8 mouse cellular contexts compared by ENCODE assay signal in the genomic region with DNA sequence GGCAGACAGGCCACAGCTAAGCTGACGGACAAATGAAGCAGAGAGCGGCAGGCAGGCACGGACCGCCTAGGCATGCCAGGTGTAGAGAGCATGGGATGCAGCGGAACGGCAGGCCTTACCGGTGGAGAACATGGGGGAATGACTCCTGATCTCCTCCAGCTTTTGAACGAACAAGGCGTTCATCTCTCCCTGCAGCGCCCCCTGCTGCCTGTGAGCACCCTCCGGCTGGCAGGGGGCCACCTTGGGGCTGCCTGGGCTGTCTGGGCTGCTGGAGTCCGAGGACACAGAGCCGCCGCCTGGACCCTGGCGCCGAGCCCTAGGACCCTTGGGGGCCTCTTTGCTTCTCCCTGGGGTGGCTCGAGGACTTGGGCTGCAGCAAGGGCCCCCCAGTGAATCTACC. TPM values are rescaled to one million over a fixed set of nuclear protein-coding genes. Genes with fewer than 3 reads are reported as not detected.
DNase-seq lines count a peak whose midpoint lies in the region; ATAC-seq and TF ChIP-seq lines count a peak whose summit lies in the region.

No protein-coding gene starts in this region.

- H3K4me2 ChIP-seq in intestine, postnatal 0 days (replicated peaks; ENCODE audit: low read depth): no peak overlapping the region; the same call in 1 of the 2 replicates
- 0 out of 2 replicates have a peak overlapping the region, but pooled peaks have one; percentile 10 for H3K4me2 ChIP-seq in midbrain, embryonic 13.5 days (replicated peaks)

- TF ChIP-seq CTCF in intestine, postnatal 0 days (IDR thresholded peaks at IDR 0.05; ENCODE audit: low read depth): peak; percentile 81

- H3K4me3 ChIP-seq in embryonic facial prominence, embryonic 10.5 days: peak overlapping the region; percentile 31; the same call in 1 of the 2 replicates
- no peak overlapping the region for H3K4me3 ChIP-seq in intestine, postnatal 0 days (ENCODE audit: low read depth, low read length)
- H3K4me3 ChIP-seq in limb, embryonic 10.5 days: peak overlapping the region; percentile 33
- H3K4me3 ChIP-seq in midbrain, embryonic 13.5 days (replicated peaks): no peak overlapping the region

- H3K36me3 ChIP-seq in embryonic facial prominence, embryonic 10.5 days (replicated peaks): peaks cover 13% of the 10 kb centered on the region
- peaks cover 18% of the 10 kb centered on the region; the same call in 1 of the 2 replicates for H3K36me3 ChIP-seq in intestine, postnatal 0 days (ENCODE audit: control insufficient read depth, insufficient read depth)
- H3K36me3 ChIP-seq in limb, embryonic 10.5 days: peaks cover 16% of the 10 kb centered on the region
- H3K36me3 ChIP-seq in midbrain, embryonic 13.5 days: peaks cover 2% of the 10 kb centered on the region

- peaks cover 54% of the 10 kb centered on the region for H3K4me1 ChIP-seq in embryonic facial prominence, embryonic 10.5 days
- H3K4me1 ChIP-seq in intestine, postnatal 0 days (replicated peaks; ENCODE audit: control insufficient read depth, insufficient read depth, low read length): 0 out of 2 replicates have a peak, but pooled peaks cover 2% of the 10 kb centered on the region
- H3K4me1 ChIP-seq in limb, embryonic 10.5 days: peaks cover 46% of the 10 kb centered on the region
- peaks cover 26% of the 10 kb centered on the region for H3K4me1 ChIP-seq in midbrain, embryonic 13.5 days (replicated peaks)

- no peaks in the 10 kb centered on the region for H3K9me3 ChIP-seq in embryonic facial prominence, embryonic 10.5 days
- H3K9me3 ChIP-seq in intestine, postnatal 0 days (ENCODE audit: control insufficient read depth): no peaks in the 10 kb centered on the region
- no peaks in the 10 kb centered on the region for H3K9me3 ChIP-seq in limb, embryonic 10.5 days (replicated peaks)
- no peaks in the 10 kb centered on the region for H3K9me3 ChIP-seq in midbrain, embryonic 13.5 days

- ATAC-seq in CD4-positive, CD25-positive, alpha-beta regulatory T cell, adult 4 months: no peak
- ATAC-seq in intestine, postnatal 0 days: peak; percentile 18; the same call in 1 of the 2 replicates
- peak; percentile 14 for ATAC-seq in midbrain, embryonic 13.5 days

- no peak overlapping the region for H3K9ac ChIP-seq in intestine, postnatal 0 days (ENCODE audit: low read depth, low read length)
- peak overlapping the region; percentile 37; the same call in 1 of the 2 replicates for H3K9ac ChIP-seq in midbrain, embryonic 13.5 days (replicated peaks)

- WGBS in embryonic facial prominence, embryonic 10.5 days: 16% methylated on average over 17 of the region's 17 CpGs
- WGBS in intestine, postnatal 0 days: 29% methylated on average over 17 of the region's 17 CpGs
- WGBS in limb, embryonic 10.5 days: 15% methylated on average over 17 of the region's 17 CpGs
- 20% methylated on average over 17 of the region's 17 CpGs for WGBS in midbrain, embryonic 13.5 days

- DNase-seq in CD4-positive, CD25-positive, alpha-beta regulatory T cell, adult 2 months (ENCODE audit: low read depth, low spot score): peak; percentile 77
- peak; percentile 85 for DNase-seq in embryonic facial prominence, embryonic 10.5 days (ENCODE audit: low spot score)
- DNase-seq in heart, adult 11 months: peak; percentile 96
- DNase-seq in limb, embryonic 10.5 days (ENCODE audit: low spot score): peak; percentile 85
- DNase-seq in spleen, postnatal 14 days (ENCODE audit: low spot score in 2 of 2): peak; percentile 55 to 71

- H3K27me3 ChIP-seq in embryonic facial prominence, embryonic 10.5 days (replicated peaks; ENCODE audit: low read depth, poor library complexity, severe bottlenecking): peaks cover 40% of the 10 kb centered on the region
- H3K27me3 ChIP-seq in intestine, postnatal 0 days (replicated peaks; ENCODE audit: control insufficient read depth, insufficient read depth, low read length): no peaks in the 10 kb centered on the region
- peaks cover 26% of the 10 kb centered on the region for H3K27me3 ChIP-seq in limb, embryonic 10.5 days (ENCODE audit: low read depth, poor library complexity, severe bottlenecking)
- peaks cover 25% of the 10 kb centered on the region for H3K27me3 ChIP-seq in midbrain, embryonic 13.5 days

- peak overlapping the region; percentile 78 for H3K27ac ChIP-seq in embryonic facial prominence, embryonic 10.5 days (replicated peaks)
- no peak overlapping the region for H3K27ac ChIP-seq in intestine, postnatal 0 days (ENCODE audit: low read depth, low read length)
- H3K27ac ChIP-seq in limb, embryonic 10.5 days: peak overlapping the region; percentile 76
- H3K27ac ChIP-seq in midbrain, embryonic 13.5 days: no peak overlapping the region

RNA-seq across cellular contexts. Expression of a gene that starts 22.2 kb away (rescaled TPM):
- polyA plus RNA-seq in CD4-positive, CD25-positive, alpha-beta regulatory T cell, adult 4 months (2017; shearing (Covaris generic)): 10 to 100 TPM; 40.8 to 61.1 TPM
- polyA plus RNA-seq in embryonic facial prominence, embryonic 10.5 days (2016; fragmentation: Nextera tagmentation; extraction: Ambion mirVana): 49.2 and 50.1 TPM in 2 replicates
- 10.9 and 11.5 TPM in 2 replicates for polyA plus RNA-seq in intestine, postnatal 0 days (2015; fragmentation: Nextera tagmentation; extraction: Ambion mirVana)
- polyA plus RNA-seq in limb, embryonic 10.5 days (2016; fragmentation: Nextera tagmentation; extraction: Ambion mirVana): 45.8 and 56.5 TPM in 2 replicates
- 42.0 and 43.3 TPM in 2 replicates for polyA plus RNA-seq in midbrain, embryonic 13.5 days (2015; fragmentation: Nextera tagmentation; extraction: Ambion mirVana)

RNA-seq across cellular contexts. Expression of a gene that starts 25.4 kb away (rescaled TPM):
- polyA plus RNA-seq in CD4-positive, CD25-positive, alpha-beta regulatory T cell, adult 4 months (2017; shearing (Covaris generic)): under 1 TPM in 1 of 2 experiments, not detected in 1; 0.59 TPM
- polyA plus RNA-seq in embryonic facial prominence, embryonic 10.5 days (2016; fragmentation: Nextera tagmentation; extraction: Ambion mirVana): 84.4 and 151 TPM in 2 replicates
- 0.20 and 0.29 TPM in 2 replicates for polyA plus RNA-seq in intestine, postnatal 0 days (2015; fragmentation: Nextera tagmentation; extraction: Ambion mirVana)
- polyA plus RNA-seq in limb, embryonic 10.5 days (2016; fragmentation: Nextera tagmentation; extraction: Ambion mirVana): 0.33 and 1.1 TPM in 2 replicates
- polyA plus RNA-seq in midbrain, embryonic 13.5 days (2015; fragmentation: Nextera tagmentation; extraction: Ambion mirVana): 291 and 346 TPM in 2 replicates

RNA-seq across cellular contexts. Expression of a gene that starts 57.7 kb away (rescaled TPM):
- polyA plus RNA-seq in CD4-positive, CD25-positive, alpha-beta regulatory T cell, adult 4 months (2017; shearing (Covaris generic)): 10 to 100 TPM; 12.0 to 22.3 TPM
- 0.45 and 1.4 TPM in 2 replicates for polyA plus RNA-seq in embryonic facial prominence, embryonic 10.5 days (2016; fragmentation: Nextera tagmentation; extraction: Ambion mirVana)
- polyA plus RNA-seq in intestine, postnatal 0 days (2015; fragmentation: Nextera tagmentation; extraction: Ambion mirVana): 1.9 and 2.9 TPM in 2 replicates
- 0.55 and 2.4 TPM in 2 replicates for polyA plus RNA-seq in limb, embryonic 10.5 days (2016; fragmentation: Nextera tagmentation; extraction: Ambion mirVana)
- 0.40 TPM in 2 replicates for polyA plus RNA-seq in midbrain, embryonic 13.5 days (2015; fragmentation: Nextera tagmentation; extraction: Ambion mirVana)

Comparison
In these comparisons a context has a peak if more than half of its experiments do, and no peak if none do; other contexts are left out.
1. H3K27ac ChIP-seq: peak in embryonic facial prominence, embryonic 10.5 days (single experiment) and limb, embryonic 10.5 days (single experiment); none in intestine, postnatal 0 days (single experiment) and midbrain, embryonic 13.5 days (single experiment).
2. H3K4me3 ChIP-seq: peak in embryonic facial prominence, embryonic 10.5 days (single experiment) and limb, embryonic 10.5 days (single experiment); none in intestine, postnatal 0 days (single experiment) and midbrain, embryonic 13.5 days (single experiment).
3. RNA of a gene that starts 25.4 kb away (polyA plus RNA-seq): 291 to 346 TPM in midbrain, embryonic 13.5 days and 84.4 to 151 TPM in embryonic facial prominence, embryonic 10.5 days; 0.59 TPM in CD4-positive, CD25-positive, alpha-beta regulatory T cell, adult 4 months, 0.33 to 1.1 TPM in limb, embryonic 10.5 days and 0.20 to 0.29 TPM in intestine, postnatal 0 days; every median in the first group is over 10 times any median in the second.
4. Peak in every context shown above with its lines, with median percentiles within 50 percentile points of each other: DNase-seq.